Mouse (Mus musculus) liver, embryonic 16.5 days (tissue): ENCODE results near the gene Odf3b. TPM values are rescaled to one million over a fixed set of nuclear protein-coding genes. Genes with fewer than 3 reads are reported as not detected.

Source experiments
- ATAC-seq: fragments of 200-750 bp; cut with Nextera tagmentation; 2 replicates; pipeline ENCODE4 v1.8.0; 2017; ENCODE audit warnings: low read depth, mild to moderate bottlenecking, moderate number of reproducible peaks, moderate library complexity
- H3K27ac ChIP-seq: fragments of 300-500 bp; sonication (generic); 2 replicates; pipeline ENCODE4 v1.5.1; 2014; ENCODE audit warnings: mild to moderate bottlenecking, low read length
- H3K27me3 ChIP-seq: fragments of 300-500 bp; sonication (generic); 2 replicates; pipeline ENCODE4 v1.6.1; 2014; ENCODE audit warnings: low read depth, low read length, mixed read lengths; ENCODE audit not compliant: control insufficient read depth, insufficient read depth
- H3K36me3 ChIP-seq: fragments of 300-500 bp; sonication (generic); 2 replicates; pipeline ENCODE4 v1.6.1; 2014; ENCODE audit warnings: mild to moderate bottlenecking; ENCODE audit not compliant: control insufficient read depth, insufficient read depth
- H3K4me1 ChIP-seq: fragments of 300-500 bp; sonication (generic); 2 replicates; pipeline ENCODE4 v1.6.1; 2014; ENCODE audit warnings: low read depth, low read length, mixed read lengths; ENCODE audit not compliant: control insufficient read depth
- H3K4me2 ChIP-seq: fragments of 300-500 bp; sonication (generic); 2 replicates; pipeline ENCODE4 v1.6.1; 2014; ENCODE audit warnings: low read depth, low read length, mixed read lengths
- H3K4me3 ChIP-seq: fragments of 300-500 bp; sonication (generic); 2 replicates; pipeline ENCODE4 v1.5.1; 2014; ENCODE audit warnings: low read depth, mild to moderate bottlenecking, low read length
- H3K9ac ChIP-seq: fragments of 300-500 bp; sonication (generic); 2 replicates; pipeline ENCODE4 v1.6.1; 2014; ENCODE audit warnings: low read depth, low read length
- H3K9me3 ChIP-seq: fragments of 300-500 bp; sonication (generic); replicated peaks from 2 replicates; pipeline ENCODE4 v1.6.1; 2016; ENCODE audit warnings: low read length; ENCODE audit not compliant: control insufficient read depth
- WGBS: fragments of 180-500 bp; shearing (Covaris S2); extraction: QIAGEN DNeasy Blood & Tissue Kit; methylation state at CpG from one replicate; pipeline ENCODE4 v1.1.7; 2014; ENCODE audit not compliant: insufficient replicate concordance; 5-methylcytosine and 5-hydroxymethylcytosine counted together
- polyA plus RNA-seq: library from polyadenylated mRNA; unstranded; fragments of >200 nt; fragmentation: Nextera tagmentation; extraction: Ambion mirVana; gene quantifications from 2 replicates; pipeline ENCODE4 v1.2.1, GENCODE M21; 2015

Odf3b gene
- polyA plus RNA-seq, 1 experiment from 2014 or later = 0.73 TPM

DNA sequence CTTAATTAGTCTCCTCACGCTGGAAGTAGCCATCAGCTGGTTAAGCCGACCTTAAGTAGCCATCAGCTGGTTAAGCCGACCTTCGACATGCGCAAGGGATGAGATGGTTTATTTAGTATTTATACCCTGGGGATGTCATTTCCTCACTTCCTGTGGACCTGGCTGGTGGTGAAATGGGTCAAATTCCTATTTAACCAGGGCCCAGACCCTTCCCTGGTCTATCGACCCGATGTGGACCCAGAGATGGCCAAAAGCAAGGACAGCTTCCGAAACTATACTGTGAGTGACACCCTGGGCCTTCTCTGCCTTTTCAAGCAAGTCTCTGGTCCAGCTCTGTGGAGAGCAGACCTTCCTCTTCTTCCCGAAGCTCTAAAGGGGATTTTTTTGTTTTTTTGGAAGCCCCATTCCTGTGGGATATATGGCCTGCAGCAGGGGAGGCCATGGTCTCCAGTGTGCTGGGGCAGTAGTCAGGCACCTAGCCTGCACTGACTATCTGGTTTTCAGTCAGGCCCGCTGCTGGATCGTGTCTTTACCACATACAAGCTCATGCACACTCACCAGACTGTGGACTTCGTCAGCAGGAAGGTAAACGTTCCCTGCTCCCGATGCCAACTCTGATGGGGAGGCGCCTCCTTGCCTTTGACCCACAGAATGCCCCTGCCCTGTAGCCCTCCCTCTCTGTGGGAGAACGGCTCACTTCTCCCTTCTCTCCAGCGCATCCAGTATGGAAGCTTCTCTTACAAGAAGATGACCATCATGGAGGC is 44.1 kb downstream of the Odf3b start:
- Histone ChIP-seq H3K4me3 (no peak overlapping the region), H3K27ac (no peak overlapping the region), H3K27me3 (no peaks in the 10 kb centered on the region), H3K4me1 (no peaks in the 10 kb centered on the region), H3K36me3 (no peaks in the 10 kb centered on the region), H3K9ac (no peak overlapping the region), H3K4me2 (no peak overlapping the region), H3K9me3 (no peaks in the 10 kb centered on the region)
- 68% methylated on average over 17 of the region's 17 CpGs for WGBS
- no peak; the same call in 1 of the 2 replicates for ATAC-seq

DNA sequence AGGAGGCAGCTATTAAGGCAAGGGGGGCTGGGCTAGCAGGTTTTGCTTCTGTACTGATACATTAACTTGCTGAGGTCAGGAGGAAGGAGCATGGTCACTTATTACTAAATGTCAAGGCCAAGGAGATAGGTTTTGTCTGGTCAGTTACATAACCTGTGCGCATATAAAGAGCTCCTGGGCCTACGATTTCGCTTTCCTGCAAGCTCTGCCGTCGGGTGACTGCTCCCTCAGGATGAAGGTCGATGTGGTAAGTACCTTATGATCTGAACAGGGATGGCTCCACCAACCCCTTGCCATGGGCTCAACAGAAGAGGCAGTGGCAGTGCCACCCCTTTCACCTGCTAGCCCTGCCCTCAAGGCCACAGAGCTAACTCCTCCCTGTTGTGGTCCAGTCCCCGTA is 44.8 kb downstream of the Odf3b start, which contains the start of gene Miox:
Gene Miox, plus strand, starts transcription at position 128 of the 400 bp plus-strand sequence.
- H3K27ac ChIP-seq = no peak within 1 kb of the TSS
- no peak for ATAC-seq
- H3K9me3 ChIP-seq = no peaks in the 10 kb centered on the region
- H3K4me1 ChIP-seq = no peaks in the 10 kb centered on the region
- 64% methylated on average over 7 of the region's 7 CpGs for WGBS
- H3K36me3 ChIP-seq = no peaks in the 10 kb centered on the region
- H3K4me2 ChIP-seq = no peak within 1 kb of the TSS
- no peak within 1 kb of the TSS for H3K9ac ChIP-seq
- no peak within 1 kb of the TSS for H3K4me3 ChIP-seq
- no peaks in the 10 kb centered on the region for H3K27me3 ChIP-seq

Other genes with a start within 250 kb of the Odf3b start
- gene Mapk12, start 238.6 kb downstream of the Odf3b start, polyA plus RNA-seq = 1.1 and 1.9 TPM in 2 replicates
- gene Mapk11, start 229.7 kb downstream of the Odf3b start, polyA plus RNA-seq = 0.83 and 0.97 TPM in 2 replicates
- 26.2 and 31.9 TPM in 2 replicates for gene Plxnb2, start 198.5 kb downstream of the Odf3b start, polyA plus RNA-seq
- 2.7 and 3.8 TPM in 2 replicates for gene Dennd6b, start 182.8 kb downstream of the Odf3b start, polyA plus RNA-seq
- gene Ppp6r2, start 167.7 kb downstream of the Odf3b start, polyA plus RNA-seq = 15.5 and 16.4 TPM in 2 replicates
- gene Sbf1, start 64.0 kb downstream of the Odf3b start, polyA plus RNA-seq = 20.7 and 23.1 TPM in 2 replicates
- gene Adm2, start 56.6 kb downstream of the Odf3b start, polyA plus RNA-seq = 1.9 and 2.6 TPM in 2 replicates
- 8.6 and 8.9 TPM in 2 replicates for gene Miox, start 44.9 kb downstream of the Odf3b start, polyA plus RNA-seq
- gene Lmf2, start 23.6 kb downstream of the Odf3b start, polyA plus RNA-seq = 29.2 and 34.4 TPM in 2 replicates
- 100 and 103 TPM in 2 replicates for gene Ncaph2, start 23.6 kb downstream of the Odf3b start, polyA plus RNA-seq
- 2.9 and 3.1 TPM in 2 replicates for gene Sco2, start 5.4 kb downstream of the Odf3b start, polyA plus RNA-seq
- gene Tymp, start 2.2 kb downstream of the Odf3b start, polyA plus RNA-seq = 0.32 and 0.39 TPM in 2 replicates
- gene Klhdc7b, start 5.6 kb upstream of the Odf3b start, polyA plus RNA-seq = not detected in 2 replicates
- not detected in 2 replicates for gene Syce3, start 31.2 kb upstream of the Odf3b start, polyA plus RNA-seq
- gene Cpt1b, start 46.6 kb upstream of the Odf3b start, polyA plus RNA-seq = 3.7 and 4.5 TPM in 2 replicates
- gene C730034F03Rik, start 50.3 kb upstream of the Odf3b start, polyA plus RNA-seq = 2.0 TPM in 2 replicates
- 0.14 and 0.19 TPM in 2 replicates for gene Gm44502, start 50.4 kb upstream of the Odf3b start, polyA plus RNA-seq
- 25.8 and 27.5 TPM in 2 replicates for gene Chkb, start 50.6 kb upstream of the Odf3b start, polyA plus RNA-seq
- gene Mapk8ip2, start 74.6 kb upstream of the Odf3b start, polyA plus RNA-seq = 0.26 TPM in 1 of 2 replicates, not detected in the other
- 4.3 and 5.0 TPM in 2 replicates for gene Arsa, start 98.1 kb upstream of the Odf3b start, polyA plus RNA-seq
- gene Shank3, start 120.3 kb upstream of the Odf3b start, polyA plus RNA-seq = 0.20 and 0.33 TPM in 2 replicates
- gene Acr, start 189.0 kb upstream of the Odf3b start, polyA plus RNA-seq = not detected in 2 replicates
- 4.3 and 4.8 TPM in 2 replicates for gene Rabl2, start 212.6 kb upstream of the Odf3b start, polyA plus RNA-seq